Mouse (Mus musculus) bone marrow macrophage, adult 2 months (primary cell): ENCODE data around the gene Cmas.

Experiments used
- CTCF ChIP-seq: IDR thresholded peaks from 2 replicates; pipeline ENCODE4 v1.5.1; 2012; ENCODE audit warnings: low read depth, mild to moderate bottlenecking, low read length, moderate library complexity
- POLR2A ChIP-seq: IDR thresholded peaks from 2 replicates; pipeline ENCODE4 v1.6.1; 2012; ENCODE audit warnings: mild to moderate bottlenecking, low read depth, low read length, borderline replicate concordance

DNA sequence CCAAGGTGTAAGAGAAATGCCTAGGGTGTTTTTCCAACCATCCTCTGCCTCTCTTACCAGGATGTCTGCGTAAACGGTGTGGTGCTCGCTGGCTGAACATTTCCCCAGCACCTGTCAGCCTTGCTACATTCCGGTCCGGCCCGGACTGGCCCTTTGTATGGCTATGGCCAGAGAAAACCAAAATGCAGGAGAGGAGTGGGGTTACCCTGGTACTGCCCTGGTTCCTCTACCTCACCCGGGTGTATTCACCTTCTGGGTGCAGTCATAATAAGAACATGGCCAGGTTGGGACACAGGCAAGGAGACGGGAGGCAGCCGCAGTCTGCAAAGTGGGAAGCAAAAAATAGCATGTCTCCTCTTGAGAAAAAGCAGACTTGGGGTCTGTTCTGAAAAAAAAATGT is 38.6 kb downstream of the Cmas start:
- TF ChIP-seq POLR2A: no peak
- TF ChIP-seq CTCF: no peak
